Mouse (Mus musculus): ENCODE data around the gene Fgd3. TPM values are rescaled to one million over a fixed set of nuclear protein-coding genes. Genes with fewer than 3 reads are reported as not detected.

Fgd3 gene
- polyA plus RNA-seq, 1 experiment from 2014 or later, result 1.0 TPM

- Histone ChIP-seq H3K27ac (no peak overlapping the region), H3K4me1 (replicated peaks; ENCODE audit: insufficient read depth, low read length) (no peaks in the 10 kb centered on the region), H3K27me3 (ENCODE audit: insufficient read depth, low read length) (no peaks in the 10 kb centered on the region), H3K4me2 (ENCODE audit: low read length) (no peak overlapping the region), H3K9me3 (replicated peaks; ENCODE audit: low read length) (no peaks in the 10 kb centered on the region), H3K4me3 (replicated peaks; ENCODE audit: low read depth, low read length) (no peak overlapping the region), H3K36me3 (ENCODE audit: insufficient read depth, low read length) (no peaks in the 10 kb centered on the region), H3K9ac (ENCODE audit: low read depth, low read length) (no peak overlapping the region)
- TF ChIP-seq CTCF (IDR thresholded peaks at IDR 0.05; ENCODE audit: low read depth), result no peak
- ATAC-seq (replicated peaks; ENCODE audit: low FRiP score, low read depth) (no peak), DNase-seq (ENCODE audit: low spot score) (no peak)
- 89% methylated on average over 6 of the region's 6 CpGs for WGBS
Measured at GRCm38 (mm10) chr13:49287224-49287623, 32.9 kb downstream of the Fgd3 start.

DNA sequence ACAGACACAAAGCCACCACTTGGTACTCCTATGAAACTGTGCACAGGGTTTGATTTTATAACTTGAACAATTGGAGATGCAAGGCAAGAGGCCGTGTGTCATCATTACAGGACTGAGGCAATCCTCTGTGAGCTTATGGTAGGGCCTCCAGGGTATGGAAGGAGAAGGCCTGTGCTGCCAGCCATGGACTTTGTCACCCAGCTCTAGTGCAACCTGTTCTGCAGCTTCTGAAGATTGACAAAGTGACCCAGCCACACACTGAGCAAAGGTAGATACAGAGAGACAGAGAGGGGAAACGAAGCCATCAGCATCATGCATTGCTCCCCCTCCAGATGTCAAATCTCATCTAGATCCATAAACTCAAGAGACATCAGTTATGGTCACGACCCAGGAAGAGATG, 33.4 kb downstream of the Fgd3 start:
- Histone ChIP-seq H3K36me3 (ENCODE audit: insufficient read depth, low read length) (no peaks in the 10 kb centered on the region), H3K4me3 (replicated peaks; ENCODE audit: low read depth, low read length) (no peak overlapping the region), H3K27me3 (ENCODE audit: insufficient read depth, low read length) (no peaks in the 10 kb centered on the region), H3K9ac (ENCODE audit: low read depth, low read length) (no peak overlapping the region), H3K4me1 (replicated peaks; ENCODE audit: insufficient read depth, low read length) (no peaks in the 10 kb centered on the region), H3K4me2 (ENCODE audit: low read length) (no peak overlapping the region), H3K9me3 (replicated peaks; ENCODE audit: low read length) (no peaks in the 10 kb centered on the region), H3K27ac (no peak overlapping the region)
- TF ChIP-seq CTCF (IDR thresholded peaks at IDR 0.05; ENCODE audit: low read depth), result no peak
- DNase-seq (ENCODE audit: low spot score) (no peak), ATAC-seq (replicated peaks; ENCODE audit: low FRiP score, low read depth) (no peak)
- 86% methylated on average over 3 of the region's 3 CpGs for WGBS

DNA sequence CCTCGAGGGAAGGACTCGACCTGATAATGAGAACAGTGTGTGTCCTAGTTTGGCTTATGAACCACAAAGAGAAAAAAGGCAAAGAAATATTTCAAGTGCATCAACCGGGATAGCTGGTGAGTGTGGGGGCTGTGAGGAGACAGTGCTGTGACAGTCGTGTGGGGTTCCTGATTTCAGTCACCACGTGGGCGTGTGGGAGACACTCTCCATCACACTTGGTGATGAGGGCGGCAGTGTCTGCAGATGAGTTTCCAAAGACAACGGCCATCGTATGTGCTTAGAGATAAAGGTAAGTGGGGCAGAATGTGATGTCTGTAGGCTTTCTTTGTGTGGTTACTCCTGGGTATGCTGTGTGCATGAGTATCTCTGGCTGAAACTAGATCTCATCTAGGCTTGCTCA, 36.4 kb downstream of the Fgd3 start:
- ATAC-seq (replicated peaks; ENCODE audit: low FRiP score, low read depth), result no peak
- Histone ChIP-seq H3K9me3 (replicated peaks; ENCODE audit: low read length) (no peaks in the 10 kb centered on the region), H3K9ac (ENCODE audit: low read depth, low read length) (no peak overlapping the region), H3K4me3 (replicated peaks; ENCODE audit: low read depth, low read length) (no peak overlapping the region), H3K27me3 (ENCODE audit: insufficient read depth, low read length) (no peaks in the 10 kb centered on the region), H3K4me1 (replicated peaks; ENCODE audit: insufficient read depth, low read length) (no peaks in the 10 kb centered on the region), H3K36me3 (ENCODE audit: insufficient read depth, low read length) (no peaks in the 10 kb centered on the region), H3K4me2 (ENCODE audit: low read length) (no peak overlapping the region), H3K27ac (no peak overlapping the region)
- no peak for DNase-seq (ENCODE audit: low spot score)
- TF ChIP-seq CTCF (IDR thresholded peaks at IDR 0.05; ENCODE audit: low read depth), result no peak
- whole genome bisulfite sequencing, result 76% methylated on average over 9 of the region's 9 CpGs

DNA sequence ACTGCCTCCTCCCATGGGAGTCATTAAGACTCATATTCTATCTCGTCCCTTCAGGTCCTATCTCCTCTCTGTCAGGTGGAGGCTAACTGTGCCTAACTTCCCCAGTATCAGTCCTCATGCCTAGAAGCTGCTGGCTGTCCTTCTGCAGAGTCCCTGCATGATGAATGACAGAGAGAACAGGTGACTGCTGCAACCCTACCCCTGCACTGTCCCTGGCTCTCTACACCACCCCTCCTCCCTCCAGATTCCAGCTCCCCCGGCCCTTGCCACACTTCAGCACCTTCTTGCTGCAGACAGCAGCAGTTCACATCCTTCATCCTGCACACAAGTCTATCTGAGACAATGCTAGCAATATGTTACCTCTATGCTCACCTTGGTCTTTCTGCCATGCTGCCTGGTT, 37.9 kb downstream of the Fgd3 start:
- Histone ChIP-seq H3K27me3 (ENCODE audit: insufficient read depth, low read length) (no peaks in the 10 kb centered on the region), H3K9me3 (replicated peaks; ENCODE audit: low read length) (no peaks in the 10 kb centered on the region), H3K9ac (ENCODE audit: low read depth, low read length) (no peak overlapping the region), H3K27ac (no peak overlapping the region), H3K4me2 (ENCODE audit: low read length) (no peak overlapping the region), H3K36me3 (ENCODE audit: insufficient read depth, low read length) (no peaks in the 10 kb centered on the region), H3K4me3 (replicated peaks; ENCODE audit: low read depth, low read length) (no peak overlapping the region), H3K4me1 (replicated peaks; ENCODE audit: insufficient read depth, low read length) (no peaks in the 10 kb centered on the region)
- no peak for ATAC-seq (replicated peaks; ENCODE audit: low FRiP score, low read depth)
- no peak for TF ChIP-seq CTCF (IDR thresholded peaks at IDR 0.05; ENCODE audit: low read depth)
- 34% methylated on average over 2 of the region's 2 CpGs for WGBS
- DNase-seq (ENCODE audit: low spot score), result no peak

DNA sequence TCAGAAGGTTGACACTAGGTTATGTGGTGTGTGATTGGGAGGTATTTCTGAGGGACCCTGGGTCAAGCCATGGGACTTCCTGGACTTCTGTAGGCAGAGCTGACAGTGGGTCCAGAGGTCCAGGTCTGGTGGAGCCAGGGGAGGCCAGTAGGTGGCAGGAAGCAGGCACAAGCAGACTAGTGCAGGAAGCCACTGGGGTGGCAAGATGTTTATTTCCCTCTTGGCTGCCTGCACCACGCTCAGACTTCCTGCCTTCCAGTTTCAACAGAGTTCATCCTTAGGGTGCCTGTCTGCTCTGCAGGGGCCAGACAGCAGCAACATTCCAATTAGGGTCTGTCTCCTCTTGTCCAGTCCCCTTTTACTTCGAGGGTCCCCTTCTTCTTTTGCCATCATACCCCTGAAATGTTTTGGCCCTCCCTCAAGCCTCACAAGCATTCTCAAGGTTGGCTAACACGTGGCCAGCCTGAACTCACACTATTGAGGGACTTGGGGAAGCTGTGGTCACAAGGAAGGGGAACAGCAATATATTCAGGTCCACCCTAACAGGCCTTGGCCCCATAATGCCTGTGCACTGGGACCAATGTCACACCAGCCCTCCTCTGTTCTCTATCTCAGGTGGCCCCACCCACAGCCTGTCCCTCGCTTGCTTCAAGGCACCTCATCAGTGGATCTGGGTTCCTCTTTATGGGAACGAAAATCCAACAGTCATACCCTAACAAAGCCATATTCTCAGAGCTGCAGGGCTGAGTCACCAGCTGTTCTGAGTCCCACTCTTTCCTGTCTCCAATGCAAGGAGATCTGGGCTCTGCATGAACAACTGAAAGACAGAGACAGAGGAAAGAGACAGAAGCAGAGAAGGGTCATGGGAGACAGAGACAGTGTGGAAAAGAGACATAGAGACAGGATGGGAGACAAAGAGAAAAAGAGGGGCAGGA, 48.0 kb downstream of the Fgd3 start:
- Histone ChIP-seq H3K9me3 (replicated peaks; ENCODE audit: low read length) (no peaks in the 10 kb centered on the region), H3K4me1 (replicated peaks; ENCODE audit: insufficient read depth, low read length) (no peaks in the 10 kb centered on the region), H3K36me3 (ENCODE audit: insufficient read depth, low read length) (no peaks in the 10 kb centered on the region), H3K27ac (no peak overlapping the region), H3K9ac (ENCODE audit: low read depth, low read length) (no peak overlapping the region), H3K4me2 (ENCODE audit: low read length) (no peak overlapping the region), H3K27me3 (ENCODE audit: insufficient read depth, low read length) (no peaks in the 10 kb centered on the region), H3K4me3 (replicated peaks; ENCODE audit: low read depth, low read length) (no peak overlapping the region)
- peak; percentile 57; the same call in 1 of the 2 replicates for ATAC-seq (replicated peaks; ENCODE audit: low FRiP score, low read depth)
- DNase-seq (ENCODE audit: low spot score), result peak; percentile 16
- 57% methylated on average over 5 of the region's 5 CpGs for WGBS
- TF ChIP-seq CTCF (IDR thresholded peaks at IDR 0.05; ENCODE audit: low read depth), result peak; percentile 52

DNA sequence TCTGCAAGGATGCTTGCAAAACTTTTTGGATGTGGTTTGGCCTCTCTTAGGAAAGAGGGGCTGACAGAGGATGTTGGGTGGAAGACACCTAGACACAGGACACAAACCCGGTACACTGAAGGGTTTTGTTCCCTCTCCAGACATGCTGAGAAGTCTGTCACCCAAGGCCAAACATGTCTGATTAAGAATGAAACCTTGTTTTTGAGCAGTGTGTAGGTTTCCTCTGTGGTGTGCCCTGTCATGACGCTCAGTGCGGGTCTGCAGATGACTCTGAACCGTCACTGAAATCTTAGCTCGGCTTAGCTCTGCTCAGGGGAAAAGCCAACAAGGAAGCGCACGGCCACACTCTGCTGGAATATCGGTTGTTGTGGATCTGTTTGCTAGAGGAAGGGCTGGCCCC, 49.6 kb downstream of the Fgd3 start:
- 79% methylated on average over 8 of the region's 8 CpGs for WGBS
- ATAC-seq (replicated peaks; ENCODE audit: low FRiP score, low read depth), result no peak
- no peaks in the 10 kb centered on the region for H3K4me1 ChIP-seq (replicated peaks; ENCODE audit: insufficient read depth, low read length)
- no peaks in the 10 kb centered on the region for H3K27me3 ChIP-seq (ENCODE audit: insufficient read depth, low read length)
- TF ChIP-seq CTCF (IDR thresholded peaks at IDR 0.05; ENCODE audit: low read depth), result no peak
- no peaks in the 10 kb centered on the region for H3K9me3 ChIP-seq (replicated peaks; ENCODE audit: low read length)
- no peak for DNase-seq (ENCODE audit: low spot score)
- no peaks in the 10 kb centered on the region for H3K36me3 ChIP-seq (ENCODE audit: insufficient read depth, low read length)
- no peak overlapping the region for H3K9ac ChIP-seq (ENCODE audit: low read depth, low read length)
- no peak overlapping the region for H3K4me2 ChIP-seq (ENCODE audit: low read length)
- H3K4me3 ChIP-seq (replicated peaks; ENCODE audit: low read depth, low read length), result no peak overlapping the region
- H3K27ac ChIP-seq, result no peak overlapping the region

Measured in kidney, postnatal 0 days (tissue).